Mouse (Mus musculus) limb, embryonic 13.5 days (tissue): Measurements from ENCODE around the gene Sbsn. TPM values are rescaled to one million over a fixed set of nuclear protein-coding genes. Genes with fewer than 3 reads are reported as not detected.

ENCODE experiments used
- ATAC-seq: fragments of 200-750 bp; cut with Nextera tagmentation; 2 replicates; pipeline ENCODE4 v1.8.0; 2017; ENCODE audit warnings: low read depth, moderate number of reproducible peaks, moderate TSS enrichment; ENCODE audit not compliant: low FRiP score
- H3K27ac ChIP-seq: fragments of 300-500 bp; sonication (generic); 2 replicates; pipeline ENCODE4 v1.5.1; 2015; ENCODE audit warnings: inconsistent platforms, mild to moderate bottlenecking, moderate library complexity
- H3K27me3 ChIP-seq: fragments of 300-500 bp; sonication (generic); 2 replicates; pipeline ENCODE4 v1.6.1; 2015; ENCODE audit warnings: mild to moderate bottlenecking, inconsistent platforms
- H3K36me3 ChIP-seq: fragments of 300-500 bp; sonication (generic); 2 replicates; pipeline ENCODE4 v1.6.1; 2015; ENCODE audit warnings: inconsistent platforms, mild to moderate bottlenecking, moderate library complexity
- H3K4me1 ChIP-seq: fragments of 300-500 bp; sonication (generic); 2 replicates; pipeline ENCODE4 v1.6.1; 2015; ENCODE audit warnings: inconsistent platforms
- H3K4me2 ChIP-seq: fragments of 300-500 bp; sonication (generic); replicated peaks from 2 replicates; pipeline ENCODE4 v1.6.1; 2015; ENCODE audit warnings: inconsistent platforms, mild to moderate bottlenecking, moderate library complexity
- H3K4me3 ChIP-seq: fragments of 300-500 bp; sonication (generic); 2 replicates; pipeline ENCODE4 v1.5.1; 2015; ENCODE audit warnings: moderate library complexity, mild to moderate bottlenecking, inconsistent platforms
- H3K9ac ChIP-seq: fragments of 300-500 bp; sonication (generic); 2 replicates; pipeline ENCODE4 v1.6.1; 2015; ENCODE audit warnings: mild to moderate bottlenecking, inconsistent platforms
- H3K9me3 ChIP-seq: fragments of 300-500 bp; sonication (generic); 2 replicates; pipeline ENCODE4 v1.6.1; 2016; ENCODE audit warnings: inconsistent platforms
- WGBS: fragments of 180-500 bp; shearing (Covaris S2); methylation state at CpG from one replicate; pipeline ENCODE4 v1.1.7; 2015; 5-methylcytosine and 5-hydroxymethylcytosine counted together
- polyA plus RNA-seq: library from polyadenylated mRNA; unstranded; fragments of >200 nt; fragmentation: Nextera tagmentation; extraction: Ambion mirVana; gene quantifications from 2 replicates; pipeline ENCODE4 v1.2.1, GENCODE M21; 2015

Gene Sbsn
- polyA plus RNA-seq, 1 experiment from 2014 or later: 2.2 TPM

GRCm38 (mm10) chr7:30790141-30790540 is 38.9 kb downstream of the Sbsn start:
- no peaks in the 10 kb centered on the region for H3K9me3 ChIP-seq
- H3K27ac ChIP-seq: no peak overlapping the region
- no peaks in the 10 kb centered on the region for H3K4me1 ChIP-seq
- H3K9ac ChIP-seq: no peak overlapping the region
- no peak overlapping the region for H3K4me2 ChIP-seq
- peaks cover 14% of the 10 kb centered on the region; the same call in 1 of the 2 replicates for H3K27me3 ChIP-seq
- 85% methylated on average over 10 of the region's 10 CpGs for WGBS
- H3K4me3 ChIP-seq: no peak overlapping the region
- no peak for ATAC-seq
- H3K36me3 ChIP-seq: no peaks in the 10 kb centered on the region

- 22% methylated on average over 9 of the region's 9 CpGs for WGBS
These were observed 40.6 kb downstream of the Sbsn start for GRCm38 (mm10) chr7:30791921-30792320.

GRCm38 (mm10) chr7:30794921-30795320 is 43.6 kb downstream of the Sbsn start:
- H3K27ac ChIP-seq: no peak overlapping the region
- ATAC-seq: no peak
- H3K9ac ChIP-seq: no peak overlapping the region

More at GRCm38 (mm10) chr7:30791921-30792320, 40.6 kb downstream of the Sbsn start:
- Histone ChIP-seq H3K4me3 (no peak overlapping the region), H3K4me1 (no peaks in the 10 kb centered on the region), H3K9me3 (no peaks in the 10 kb centered on the region), H3K27me3 (peaks cover 10% of the 10 kb centered on the region; the same call in 1 of the 2 replicates), H3K9ac (no peak overlapping the region), H3K27ac (no peak overlapping the region), H3K36me3 (no peaks in the 10 kb centered on the region), H3K4me2 (no peak overlapping the region)
- no peak for ATAC-seq

GRCm38 (mm10) chr7:30796790-30797189 is 45.5 kb downstream of the Sbsn start:
- Histone ChIP-seq H3K4me3 (no peak overlapping the region), H3K4me2 (no peak overlapping the region), H3K9ac (no peak overlapping the region), H3K9me3 (peaks cover 8% of the 10 kb centered on the region; the same call in 1 of the 2 replicates), H3K27ac (no peak overlapping the region), H3K27me3 (no peaks in the 10 kb centered on the region), H3K4me1 (no peaks in the 10 kb centered on the region), H3K36me3 (no peaks in the 10 kb centered on the region)
- ATAC-seq: no peak
- WGBS: 88% methylated on average over 1 of the region's 1 CpGs

More at GRCm38 (mm10) chr7:30794921-30795320, 43.6 kb downstream of the Sbsn start:
- H3K27me3 ChIP-seq: no peaks in the 10 kb centered on the region
- no peak overlapping the region for H3K4me3 ChIP-seq
- no peaks in the 10 kb centered on the region for H3K4me1 ChIP-seq
- no peak overlapping the region for H3K4me2 ChIP-seq
- H3K9me3 ChIP-seq: 0 out of 2 replicates have a peak, but pooled peaks cover under 1% of the 10 kb centered on the region
- no peaks in the 10 kb centered on the region for H3K36me3 ChIP-seq

GRCm38 (mm10) chr7:30800653-30801052 is 49.4 kb downstream of the Sbsn start:
- H3K27ac ChIP-seq: no peak overlapping the region
- peaks cover 8% of the 10 kb centered on the region; the same call in 1 of the 2 replicates for H3K9me3 ChIP-seq
- no peaks in the 10 kb centered on the region for H3K27me3 ChIP-seq

GRCm38 (mm10) chr7:30803256-30803655 is 52.0 kb downstream of the Sbsn start:
- 91% methylated on average over 3 of the region's 3 CpGs for WGBS
- peaks cover 8% of the 10 kb centered on the region; the same call in 1 of the 2 replicates for H3K9me3 ChIP-seq

More at GRCm38 (mm10) chr7:30800653-30801052, 49.4 kb downstream of the Sbsn start:
- Histone ChIP-seq H3K36me3 (no peaks in the 10 kb centered on the region), H3K4me1 (no peaks in the 10 kb centered on the region), H3K9ac (no peak overlapping the region), H3K4me3 (no peak overlapping the region), H3K4me2 (no peak overlapping the region)
- no peak for ATAC-seq

GRCm38 (mm10) chr7:30804026-30804715 is 52.9 kb downstream of the Sbsn start:
- ATAC-seq: no peak
- Histone ChIP-seq H3K9me3 (peaks cover 8% of the 10 kb centered on the region; the same call in 1 of the 2 replicates), H3K4me1 (no peaks in the 10 kb centered on the region), H3K27ac (no peak overlapping the region), H3K9ac (no peak overlapping the region), H3K36me3 (no peaks in the 10 kb centered on the region), H3K27me3 (no peaks in the 10 kb centered on the region), H3K4me2 (no peak overlapping the region), H3K4me3 (no peak overlapping the region)
- 84% methylated on average over 9 of the region's 9 CpGs for WGBS

More at GRCm38 (mm10) chr7:30803256-30803655, 52.0 kb downstream of the Sbsn start:
- no peak overlapping the region for H3K27ac ChIP-seq
- no peak overlapping the region for H3K4me2 ChIP-seq
- H3K4me1 ChIP-seq: no peaks in the 10 kb centered on the region
- H3K4me3 ChIP-seq: no peak overlapping the region
- H3K27me3 ChIP-seq: no peaks in the 10 kb centered on the region
- no peak overlapping the region for H3K9ac ChIP-seq
- ATAC-seq: no peak
- no peaks in the 10 kb centered on the region for H3K36me3 ChIP-seq

Other genes with a start within 250 kb of the Sbsn start
- gene Arhgap33, start 216.4 kb upstream of the Sbsn start, polyA plus RNA-seq: 11.4 and 11.6 TPM in 2 replicates
- 15.4 and 17.5 TPM in 2 replicates for gene Hspb6, start 199.3 kb upstream of the Sbsn start, polyA plus RNA-seq
- gene Proser3, start 199.2 kb upstream of the Sbsn start, polyA plus RNA-seq: 13.9 TPM in 2 replicates
- gene Lin37, start 191.6 kb upstream of the Sbsn start, polyA plus RNA-seq: 44.2 and 48.3 TPM in 2 replicates
- gene U2af1l4, start 188.2 kb upstream of the Sbsn start, polyA plus RNA-seq: 81.3 and 91.1 TPM in 2 replicates
- 13.8 and 14.1 TPM in 2 replicates for gene Gm49396, start 188.1 kb upstream of the Sbsn start, polyA plus RNA-seq
- 134 and 141 TPM in 2 replicates for gene Psenen, start 187.8 kb upstream of the Sbsn start, polyA plus RNA-seq
- 3.2 and 4.9 TPM in 2 replicates for gene Igflr1, start 186.0 kb upstream of the Sbsn start, polyA plus RNA-seq
- 11.0 and 12.6 TPM in 2 replicates for gene Kmt2b, start 162.7 kb upstream of the Sbsn start, polyA plus RNA-seq
- 0.23 and 0.60 TPM in 2 replicates for gene Zbtb32, start 152.6 kb upstream of the Sbsn start, polyA plus RNA-seq
- 1.5 and 1.7 TPM in 2 replicates for gene Upk1a, start 138.6 kb upstream of the Sbsn start, polyA plus RNA-seq
- 766 and 797 TPM in 2 replicates for gene Cox6b1, start 125.3 kb upstream of the Sbsn start, polyA plus RNA-seq
- gene Etv2, start 115.6 kb upstream of the Sbsn start, polyA plus RNA-seq: not detected in 2 replicates
- gene Rbm42, start 101.2 kb upstream of the Sbsn start, polyA plus RNA-seq: 127 and 130 TPM in 2 replicates
- gene Haus5, start 86.5 kb upstream of the Sbsn start, polyA plus RNA-seq: 45.3 and 50.0 TPM in 2 replicates
- gene Pmis2, start 79.9 kb upstream of the Sbsn start, polyA plus RNA-seq: not detected in 2 replicates
- not detected in 2 replicates for gene 2200002J24Rik, start 52.5 kb upstream of the Sbsn start, polyA plus RNA-seq
- 0.09 and 0.40 TPM in 2 replicates for gene Atp4a, start 39.3 kb upstream of the Sbsn start, polyA plus RNA-seq
- 187 and 189 TPM in 2 replicates for gene Tmem147, start 21.9 kb upstream of the Sbsn start, polyA plus RNA-seq
- 0.51 and 0.71 TPM in 2 replicates for gene Gapdhs, start 7.8 kb upstream of the Sbsn start, polyA plus RNA-seq
- 7.3 and 11.9 TPM in 2 replicates for gene Dmkn, start 12.3 kb downstream of the Sbsn start, polyA plus RNA-seq
- 51.5 and 65.4 TPM in 2 replicates for gene Krtdap, start 36.4 kb downstream of the Sbsn start, polyA plus RNA-seq
- gene Ffar2, start 72.3 kb downstream of the Sbsn start, polyA plus RNA-seq: not detected in 2 replicates
- not detected in 2 replicates for gene Ffar3, start 104.7 kb downstream of the Sbsn start, polyA plus RNA-seq
- gene Ffar1, start 110.1 kb downstream of the Sbsn start, polyA plus RNA-seq: not detected in 2 replicates
- gene Cd22, start 128.9 kb downstream of the Sbsn start, polyA plus RNA-seq: 0.09 and 0.32 TPM in 2 replicates
- gene Mag, start 163.4 kb downstream of the Sbsn start, polyA plus RNA-seq: 0.38 and 0.42 TPM in 2 replicates
- not detected in 2 replicates for gene Hamp2, start 173.2 kb downstream of the Sbsn start, polyA plus RNA-seq
- not detected in 2 replicates for gene Hamp, start 192.6 kb downstream of the Sbsn start, polyA plus RNA-seq
- 27.9 and 28.7 TPM in 2 replicates for gene Usf2, start 205.3 kb downstream of the Sbsn start, polyA plus RNA-seq
- gene Lsr, start 222.0 kb downstream of the Sbsn start, polyA plus RNA-seq: 25.4 and 25.9 TPM in 2 replicates
- 0.70 and 0.78 TPM in 2 replicates for gene Fam187b, start 222.3 kb downstream of the Sbsn start, polyA plus RNA-seq